Mouse (Mus musculus) kidney, embryonic 14.5 days (tissue): ENCODE data around the gene Atxn2l. TPM values are rescaled to one million over a fixed set of nuclear protein-coding genes. Genes with fewer than 3 reads are reported as not detected.
A peak's percentile ranks its signal among the peaks of the same experiment; 100 is the strongest.

ENCODE experiments used
- ATAC-seq: fragments of 200-750 bp; cut with Nextera tagmentation; 2 replicates; pipeline ENCODE4 v1.8.0; 2017; ENCODE audit warnings: moderate number of reproducible peaks, mild to moderate bottlenecking, moderate TSS enrichment, moderate library complexity; ENCODE audit not compliant: low FRiP score, low TSS enrichment
- H3K27ac ChIP-seq: fragments of 300-500 bp; sonication (generic); 2 replicates; pipeline ENCODE4 v1.5.1; 2014; ENCODE audit warnings: low read depth, mild to moderate bottlenecking, low read length, moderate library complexity, mixed read lengths
- H3K27me3 ChIP-seq: fragments of 300-500 bp; sonication (generic); 2 replicates; pipeline ENCODE4 v1.6.1; 2014; ENCODE audit warnings: mild to moderate bottlenecking, low read length; ENCODE audit not compliant: control insufficient read depth, insufficient read depth
- H3K36me3 ChIP-seq: fragments of 300-500 bp; sonication (generic); 2 replicates; pipeline ENCODE4 v1.6.1; 2014; ENCODE audit warnings: low read length, mixed read lengths; ENCODE audit not compliant: control insufficient read depth, insufficient read depth
- H3K4me1 ChIP-seq: fragments of 300-500 bp; sonication (generic); 2 replicates; pipeline ENCODE4 v1.6.1; 2014; ENCODE audit warnings: low read length, mixed read lengths; ENCODE audit not compliant: control insufficient read depth, insufficient read depth
- H3K4me2 ChIP-seq: fragments of 300-500 bp; sonication (generic); replicated peaks from 2 replicates; pipeline ENCODE4 v1.6.1; 2014; ENCODE audit warnings: low read depth, mild to moderate bottlenecking, low read length
- H3K4me3 ChIP-seq: fragments of 300-500 bp; sonication (generic); 2 replicates; pipeline ENCODE4 v1.5.1; 2014; ENCODE audit warnings: mild to moderate bottlenecking, low read length
- H3K9ac ChIP-seq: fragments of 300-500 bp; sonication (generic); 2 replicates; pipeline ENCODE4 v1.6.1; 2014; ENCODE audit warnings: low read depth, mild to moderate bottlenecking, low read length, moderate library complexity
- H3K9me3 ChIP-seq: fragments of 300-500 bp; sonication (generic); 2 replicates; pipeline ENCODE4 v1.6.1; 2016; ENCODE audit warnings: low read length; ENCODE audit not compliant: control insufficient read depth
- WGBS: fragments of 180-500 bp; shearing (Covaris S2); extraction: QIAGEN DNeasy Blood & Tissue Kit; methylation state at CpG from one replicate; pipeline ENCODE4 v1.1.7; 2014; 5-methylcytosine and 5-hydroxymethylcytosine counted together
- polyA plus RNA-seq: library from polyadenylated mRNA; unstranded; fragments of >200 nt; fragmentation: Nextera tagmentation; extraction: Ambion mirVana; gene quantifications from 2 replicates; pipeline ENCODE4 v1.2.1, GENCODE M21; 2014

Atxn2l gene
- polyA plus RNA-seq, 1 experiment from 2014 or later = 59.7 TPM

GRCm38 (mm10) chr7:126461626-126462025 lies 41.6 kb downstream of the Atxn2l start:
- Histone ChIP-seq H3K4me3 (no peak overlapping the region), H3K9ac (no peak overlapping the region), H3K4me2 (no peak overlapping the region), H3K4me1 (peaks cover 19% of the 10 kb centered on the region), H3K27ac (peak overlapping the region; percentile 59; the same call in 1 of the 2 replicates), H3K9me3 (no peaks in the 10 kb centered on the region), H3K27me3 (no peaks in the 10 kb centered on the region), H3K36me3 (peaks cover 5% of the 10 kb centered on the region; the same call in 1 of the 2 replicates)
- ATAC-seq = no peak
- WGBS = 49% methylated on average over 3 of the region's 3 CpGs

GRCm38 (mm10) chr7:126460623-126461399 lies 42.4 kb downstream of the Atxn2l start:
- 26% methylated on average over 10 of the region's 10 CpGs for WGBS
- ATAC-seq = peak; percentile 60
- no peaks in the 10 kb centered on the region for H3K36me3 ChIP-seq
- H3K27me3 ChIP-seq = no peaks in the 10 kb centered on the region
- H3K4me1 ChIP-seq = peaks cover 19% of the 10 kb centered on the region
- H3K27ac ChIP-seq = peak overlapping the region; percentile 59; the same call in 1 of the 2 replicates
- no peak overlapping the region for H3K4me3 ChIP-seq
- no peaks in the 10 kb centered on the region for H3K9me3 ChIP-seq
- no peak overlapping the region for H3K4me2 ChIP-seq
- no peak overlapping the region for H3K9ac ChIP-seq

GRCm38 (mm10) chr7:126458844-126459618 lies 44.2 kb downstream of the Atxn2l start:
- ATAC-seq = no peak
- Histone ChIP-seq H3K4me3 (no peak overlapping the region), H3K4me2 (no peak overlapping the region), H3K27me3 (no peaks in the 10 kb centered on the region), H3K9me3 (no peaks in the 10 kb centered on the region), H3K9ac (no peak overlapping the region), H3K4me1 (peaks cover 19% of the 10 kb centered on the region), H3K27ac (no peak overlapping the region), H3K36me3 (no peaks in the 10 kb centered on the region)
- WGBS = 63% methylated on average over 11 of the region's 11 CpGs

GRCm38 (mm10) chr7:126458225-126458624 lies 45.0 kb downstream of the Atxn2l start:
- Histone ChIP-seq H3K4me3 (no peak overlapping the region), H3K27ac (no peak overlapping the region), H3K4me2 (no peak overlapping the region), H3K27me3 (no peaks in the 10 kb centered on the region), H3K36me3 (no peaks in the 10 kb centered on the region), H3K9ac (no peak overlapping the region), H3K9me3 (no peaks in the 10 kb centered on the region), H3K4me1 (peaks cover 18% of the 10 kb centered on the region)
- ATAC-seq = no peak
- 67% methylated on average over 5 of the region's 5 CpGs for WGBS

- no peak for ATAC-seq
- no peaks in the 10 kb centered on the region for H3K36me3 ChIP-seq
- WGBS = 93% methylated on average over 17 of the region's 17 CpGs
- peaks cover 10% of the 10 kb centered on the region for H3K4me1 ChIP-seq
- H3K27ac ChIP-seq = no peak overlapping the region
- no peak overlapping the region for H3K4me2 ChIP-seq
- no peaks in the 10 kb centered on the region for H3K9me3 ChIP-seq
- no peaks in the 10 kb centered on the region for H3K27me3 ChIP-seq
- H3K9ac ChIP-seq = no peak overlapping the region
- no peak overlapping the region for H3K4me3 ChIP-seq
Observed at GRCm38 (mm10) chr7:126456382-126457266, 46.6 kb downstream of the Atxn2l start.

GRCm38 (mm10) chr7:126455242-126455641 lies 48.0 kb downstream of the Atxn2l start:
- H3K9me3 ChIP-seq = no peaks in the 10 kb centered on the region
- H3K4me1 ChIP-seq = peaks cover 10% of the 10 kb centered on the region
- ATAC-seq = no peak
- 70% methylated on average over 2 of the region's 2 CpGs for WGBS
- H3K4me2 ChIP-seq = no peak overlapping the region
- H3K36me3 ChIP-seq = no peaks in the 10 kb centered on the region
- H3K27me3 ChIP-seq = no peaks in the 10 kb centered on the region
- H3K4me3 ChIP-seq = no peak overlapping the region
- no peak overlapping the region for H3K27ac ChIP-seq
- H3K9ac ChIP-seq = no peak overlapping the region

- no peaks in the 10 kb centered on the region for H3K9me3 ChIP-seq
- no peak overlapping the region for H3K4me3 ChIP-seq
- H3K27ac ChIP-seq = no peak overlapping the region
- H3K4me2 ChIP-seq = no peak overlapping the region
- 37% methylated on average over 7 of the region's 7 CpGs for WGBS
- ATAC-seq = no peak
- H3K9ac ChIP-seq = no peak overlapping the region
- no peaks in the 10 kb centered on the region for H3K27me3 ChIP-seq
- H3K36me3 ChIP-seq = peaks cover under 1% of the 10 kb centered on the region; the same call in 1 of the 2 replicates
- H3K4me1 ChIP-seq = peaks cover 7% of the 10 kb centered on the region
Observed at GRCm38 (mm10) chr7:126453861-126454260, 49.4 kb downstream of the Atxn2l start.

- Histone ChIP-seq H3K36me3 (peaks cover 9% of the 10 kb centered on the region; the same call in 1 of the 2 replicates), H3K9ac (no peak overlapping the region), H3K4me1 (no peaks in the 10 kb centered on the region), H3K27ac (no peak overlapping the region), H3K4me3 (no peak overlapping the region), H3K9me3 (no peaks in the 10 kb centered on the region), H3K27me3 (no peaks in the 10 kb centered on the region), H3K4me2 (no peak overlapping the region)
- WGBS = 88% methylated on average over 3 of the region's 3 CpGs
- ATAC-seq = no peak
Observed at GRCm38 (mm10) chr7:126452244-126452643, 51.0 kb downstream of the Atxn2l start.
